Mouse (Mus musculus) myocyte (in vitro differentiated cells): ENCODE measurements around the gene Rbfox1. TPM values are rescaled to one million over a fixed set of nuclear protein-coding genes. Genes with fewer than 3 reads are reported as not detected.

ENCODE experiments used
- H3K27me3 ChIP-seq: one replicate; pipeline ENCODE4 v1.6.1; 2011; ENCODE audit not compliant: control insufficient read depth, insufficient read depth, insufficient read length
- H3K36me3 ChIP-seq: one replicate; pipeline ENCODE4 v1.6.1; 2011; ENCODE audit not compliant: control insufficient read depth, insufficient read depth
- H3K4me2 ChIP-seq: one replicate; pipeline ENCODE4 v1.6.1; 2011; ENCODE audit warnings: low read depth, control low read depth
- H3K4me3 ChIP-seq: one replicate; pipeline ENCODE4 v1.5.1; 2011; ENCODE audit warnings: mild to moderate bottlenecking, control low read depth, moderate library complexity
- H3K79me2 ChIP-seq: one replicate; pipeline ENCODE4 v1.6.1; 2011; ENCODE audit not compliant: control insufficient read depth, insufficient read depth
- H3ac ChIP-seq: one replicate; pipeline ENCODE4 v1.6.1; 2011; ENCODE audit not compliant: control insufficient read depth, insufficient read length
- CEBPB ChIP-seq: IDR thresholded peaks from 2 replicates; pipeline ENCODE4 v1.6.1; 2011; ENCODE audit warnings: mild to moderate bottlenecking, moderate library complexity; ENCODE audit not compliant: poor library complexity, insufficient read depth, severe bottlenecking
- E2F4 ChIP-seq: IDR thresholded peaks from one replicate; pipeline ENCODE4 v1.6.1; 2011; ENCODE audit warnings: mild to moderate bottlenecking, control low read depth, moderate library complexity; ENCODE audit not compliant: insufficient read depth
- MAX ChIP-seq: IDR thresholded peaks from one replicate; pipeline ENCODE4 v1.6.1; 2011; ENCODE audit warnings: low read depth, mild to moderate bottlenecking, control low read depth
- MYOD1 ChIP-seq, 3 experiments: IDR thresholded peaks; one replicate each; pipeline ENCODE4 v1.6.1; 2011; ENCODE audit warnings: control low read depth in 2 of 3, low read depth in 2 of 3, mild to moderate bottlenecking in 2 of 3, moderate library complexity in 1 of 3; ENCODE audit not compliant: insufficient read length in 2 of 3, control insufficient read depth in 1 of 3
- MYOG ChIP-seq, 3 experiments: IDR thresholded peaks; one replicate each; pipeline ENCODE4 v1.6.1; 2011; ENCODE audit warnings: control low read depth in 2 of 3, low read depth in 2 of 3, mild to moderate bottlenecking in 2 of 3; ENCODE audit not compliant: insufficient read length in 2 of 3, control insufficient read depth in 1 of 3, insufficient read depth in 1 of 3
- POLR2A ChIP-seq: IDR thresholded peaks from one replicate; pipeline ENCODE4 v1.6.1; 2011; ENCODE audit warnings: low read depth, mild to moderate bottlenecking, control low read depth, moderate library complexity; ENCODE audit not compliant: insufficient read length
- POLR2AphosphoS2 ChIP-seq: IDR thresholded peaks from one replicate; pipeline ENCODE4 v1.6.1; 2011; ENCODE audit warnings: low read depth, control low read depth; ENCODE audit not compliant: insufficient read length
- REST ChIP-seq: IDR thresholded peaks from one replicate; pipeline ENCODE4 v1.6.1; 2011; ENCODE audit warnings: mild to moderate bottlenecking, control low read depth, moderate library complexity; ENCODE audit not compliant: insufficient read depth, insufficient read length
- SRF ChIP-seq: IDR thresholded peaks from one replicate; pipeline ENCODE4 v1.6.1; 2011; ENCODE audit warnings: low read depth; ENCODE audit not compliant: control insufficient read depth, insufficient read length
- TCF12 ChIP-seq: IDR thresholded peaks from one replicate; pipeline ENCODE4 v1.6.1; 2011; ENCODE audit warnings: mild to moderate bottlenecking, control low read depth; ENCODE audit not compliant: poor library complexity, insufficient read depth, severe bottlenecking
- TCF3 ChIP-seq: IDR thresholded peaks from one replicate; pipeline ENCODE4 v1.6.1; 2011; ENCODE audit warnings: low read depth, control low read depth; ENCODE audit not compliant: insufficient read length
- USF1 ChIP-seq: IDR thresholded peaks from one replicate; pipeline ENCODE4 v1.6.1; 2011; ENCODE audit warnings: low read depth, mild to moderate bottlenecking, control low read depth, moderate library complexity
- polyA plus RNA-seq: library from polyadenylated mRNA; unstranded; fragments of >200 nt; fragmentation: generic; extraction: Trizol; gene quantifications from one replicate; pipeline ENCODE4 v1.2.1, GENCODE M21; 2012; ENCODE audit warnings: missing spikeins

Rbfox1 gene
- polyA plus RNA-seq, 1 experiment: 8.3 TPM

DNA sequence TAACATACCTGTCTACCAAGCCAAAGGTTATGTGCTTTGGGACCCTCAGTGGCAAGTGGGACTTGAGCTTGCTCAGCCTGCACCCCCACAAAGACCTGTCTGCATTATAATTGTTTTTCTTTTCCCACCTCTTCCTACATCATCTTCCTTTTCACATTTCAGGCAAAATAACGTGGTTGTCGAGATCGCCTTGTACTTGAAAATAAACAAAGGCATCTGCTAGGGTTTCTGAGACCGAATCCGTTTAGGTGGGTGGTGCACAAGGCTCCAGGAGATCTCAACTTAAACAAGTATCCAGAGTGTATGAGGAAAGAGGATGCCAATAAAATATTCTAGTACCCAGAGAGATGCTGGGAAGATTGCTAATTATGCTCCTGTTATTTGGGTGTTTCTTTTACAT, 1390.3 kb downstream of the Rbfox1 start:
- Histone ChIP-seq H3K36me3 (no peaks in the 10 kb centered on the region), H3ac (no peak overlapping the region), H3K4me2 (no peak overlapping the region), H3K4me3 (no peak overlapping the region), H3K79me2 (no peaks in the 10 kb centered on the region), H3K27me3 (no peaks in the 10 kb centered on the region)
- no peak for TF ChIP-seq MAX
- TF ChIP-seq MYOG (IDR thresholded peaks at IDR 0.05; ENCODE audit: control insufficient read depth in 1 of 3, insufficient read depth in 1 of 3, insufficient read length in 2 of 3, low read depth in 2 of 3): no peak
- no peak for TF ChIP-seq REST
- TF ChIP-seq POLR2AphosphoS2: no peak
- TF ChIP-seq POLR2A: no peak
- no peak for TF ChIP-seq TCF12
- TF ChIP-seq USF1: no peak
- TF ChIP-seq MYOD1 (IDR thresholded peaks at IDR 0.05; ENCODE audit: control insufficient read depth in 1 of 3, insufficient read length in 2 of 3, low read depth in 2 of 3): no peak
- TF ChIP-seq CEBPB: no peak
- no peak for TF ChIP-seq TCF3
- no peak for TF ChIP-seq SRF
- TF ChIP-seq E2F4: no peak

DNA sequence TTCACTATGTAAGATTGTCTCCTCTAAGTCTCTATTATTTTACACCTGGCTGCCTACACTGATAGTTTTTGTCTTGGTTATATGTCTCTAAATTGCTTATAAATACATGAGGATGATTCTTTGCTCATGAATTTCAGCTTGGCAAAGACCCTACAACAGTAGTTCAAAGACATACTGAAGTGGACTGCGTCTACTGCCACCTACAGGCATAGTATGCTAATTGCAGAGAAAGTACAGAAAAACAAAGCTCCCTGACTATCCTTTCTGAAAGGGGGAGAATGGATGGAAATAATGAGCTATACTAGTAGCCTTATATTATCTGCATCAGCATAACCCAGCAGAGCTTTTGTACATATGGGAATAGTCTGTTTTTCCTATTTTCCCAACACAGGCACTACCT, 1390.7 kb downstream of the Rbfox1 start:
- no peak overlapping the region for H3K4me2 ChIP-seq
- no peaks in the 10 kb centered on the region for H3K36me3 ChIP-seq
- H3K27me3 ChIP-seq: no peaks in the 10 kb centered on the region
- TF ChIP-seq E2F4 (no peak), TCF12 (no peak), MYOG (IDR thresholded peaks at IDR 0.05; ENCODE audit: control insufficient read depth in 1 of 3, insufficient read depth in 1 of 3, insufficient read length in 2 of 3, low read depth in 2 of 3) (no peak), USF1 (no peak), POLR2A (no peak), POLR2AphosphoS2 (no peak)
- no peak overlapping the region for H3K4me3 ChIP-seq
- no peak overlapping the region for H3ac ChIP-seq
- no peaks in the 10 kb centered on the region for H3K79me2 ChIP-seq

DNA sequence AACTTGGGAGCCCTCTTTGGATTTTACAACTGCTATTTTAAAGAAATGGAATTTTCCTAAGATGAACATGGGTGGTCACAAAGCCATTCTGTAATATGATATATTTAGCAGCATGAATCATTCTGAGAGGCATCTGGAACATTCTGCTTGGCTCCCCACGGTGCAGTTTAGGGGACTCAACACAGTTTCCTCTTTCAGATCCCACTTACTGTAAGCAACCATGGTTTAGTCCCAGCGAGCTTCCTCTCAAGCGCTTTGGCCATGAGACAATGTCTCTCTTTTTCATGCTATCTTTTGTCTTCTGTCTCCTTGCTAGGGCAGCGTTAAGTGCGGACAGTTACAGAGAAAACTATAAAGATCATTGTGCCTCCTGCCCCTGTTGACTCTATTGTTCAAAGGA, 1394.4 kb downstream of the Rbfox1 start:
- no peak overlapping the region for H3K4me3 ChIP-seq
- no peaks in the 10 kb centered on the region for H3K36me3 ChIP-seq
- TF ChIP-seq CEBPB (no peak), POLR2AphosphoS2 (no peak), SRF (no peak)
- no peaks in the 10 kb centered on the region for H3K27me3 ChIP-seq
- no peaks in the 10 kb centered on the region for H3K79me2 ChIP-seq
- peak overlapping the region; percentile 36 for H3K4me2 ChIP-seq
- H3ac ChIP-seq: no peak overlapping the region

DNA sequence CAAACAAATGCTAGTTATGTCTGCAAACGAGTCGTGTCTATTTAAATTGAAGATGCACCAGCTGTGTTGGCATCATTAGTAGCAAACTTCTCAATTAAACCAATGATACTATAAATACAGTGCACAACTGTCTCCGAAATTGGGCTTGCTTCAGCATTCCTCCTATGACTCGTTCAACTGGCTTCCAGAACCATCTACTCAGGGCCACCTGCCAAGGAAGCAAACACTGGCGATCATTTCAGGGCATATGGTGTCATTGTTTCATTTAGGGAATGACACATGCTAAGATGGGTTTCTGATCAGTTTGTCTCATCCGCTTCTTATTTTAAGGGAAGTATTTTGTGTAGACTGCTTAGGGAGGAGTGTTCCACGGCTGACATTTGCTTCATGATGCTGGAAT, 1397.1 kb downstream of the Rbfox1 start:
- Histone ChIP-seq H3K4me2 (no peak overlapping the region), H3K36me3 (no peaks in the 10 kb centered on the region), H3K4me3 (no peak overlapping the region)

DNA sequence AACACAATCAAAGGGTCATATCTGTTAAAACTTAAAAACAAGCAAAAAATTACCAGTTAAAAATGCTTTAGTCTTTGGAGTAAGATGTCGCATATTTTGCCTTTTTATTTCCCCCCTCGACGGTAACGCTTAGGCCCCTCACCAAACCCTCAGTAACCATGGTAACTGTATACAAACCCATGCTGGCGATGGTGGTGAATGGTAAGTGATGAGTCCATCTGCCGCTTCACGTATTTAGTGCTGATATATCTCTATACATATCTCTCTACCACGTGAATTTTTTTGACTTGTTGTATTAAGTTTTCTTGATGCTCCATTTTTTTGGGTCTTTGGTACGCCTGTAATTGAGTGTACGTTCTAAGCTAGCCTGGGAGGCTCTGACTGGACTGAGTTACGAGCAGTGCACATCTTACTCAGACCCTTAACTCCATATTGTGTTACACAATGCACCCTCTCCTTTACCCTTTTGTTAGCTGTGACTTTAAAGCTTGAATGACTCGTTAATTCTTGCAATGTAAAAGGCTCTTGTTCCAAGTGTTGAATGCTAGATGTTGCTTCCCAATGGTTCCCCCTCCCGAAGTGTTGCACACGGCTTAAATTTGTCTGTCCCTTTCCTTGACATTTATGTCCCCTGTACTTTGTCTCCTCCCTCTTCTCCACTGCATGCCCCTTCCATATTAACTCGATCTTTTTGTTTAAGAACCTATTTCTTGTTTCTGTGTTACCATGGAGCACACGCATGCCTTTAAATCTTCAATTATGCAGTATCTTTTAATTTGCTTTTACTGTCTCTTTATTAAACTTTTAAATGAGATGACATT, 1408.0 kb downstream of the Rbfox1 start:
- H3ac ChIP-seq: no peak overlapping the region
- TF ChIP-seq MYOD1 (IDR thresholded peaks at IDR 0.05; ENCODE audit: control insufficient read depth in 1 of 3, insufficient read length in 2 of 3, low read depth in 2 of 3) (no peak), E2F4 (no peak), REST (no peak), CEBPB (no peak), POLR2AphosphoS2 (no peak), SRF (no peak), POLR2A (no peak), USF1 (no peak), TCF3 (no peak), TCF12 (no peak), MAX (no peak), MYOG (IDR thresholded peaks at IDR 0.05; ENCODE audit: control insufficient read depth in 1 of 3, insufficient read depth in 1 of 3, insufficient read length in 2 of 3, low read depth in 2 of 3) (no peak)
- H3K36me3 ChIP-seq: no peaks in the 10 kb centered on the region
- no peak overlapping the region for H3K4me3 ChIP-seq
- no peak overlapping the region for H3K4me2 ChIP-seq
- no peaks in the 10 kb centered on the region for H3K27me3 ChIP-seq
- H3K79me2 ChIP-seq: no peaks in the 10 kb centered on the region

More for the DNA sequence above, 1397.1 kb downstream of the Rbfox1 start:
- Histone ChIP-seq H3K79me2 (no peaks in the 10 kb centered on the region), H3ac (no peak overlapping the region), H3K27me3 (no peaks in the 10 kb centered on the region)
- peak in 1 of 3 experiments; percentile 34 for TF ChIP-seq MYOD1 (IDR thresholded peaks at IDR 0.05; ENCODE audit: control insufficient read depth in 1 of 3, insufficient read length in 2 of 3, low read depth in 2 of 3)
- TF ChIP-seq E2F4: no peak
